ENCODE assay signal across 19 mouse cellular contexts in genomic region chr2:126086187-126086586, GRCm38 (mm10). TPM values are rescaled to one million over a fixed set of nuclear protein-coding genes. Genes with fewer than 3 reads are reported as not detected.
"Had no signal": no experiment of that assay in that cellular context is flagged by ENCODE, and none has a peak within 500 bp of the region (broad histone marks: within the 10 kb centered on the region; RNA-seq: fewer than 3 reads in every experiment).

No protein-coding gene starts in this region.

- H3K4me2 ChIP-seq: liver, embryonic 13.5 days; midbrain, embryonic 12.5 days; midbrain, embryonic 15.5 days; neural tube, embryonic 12.5 days; neural tube, embryonic 15.5 days; stomach, embryonic 15.5 days had no signal

- ATAC-seq: midbrain, embryonic 15.5 days had no signal

- H3K27ac ChIP-seq: kidney, postnatal 0 days; layer of hippocampus, adult 2 months; left cerebral cortex, adult 2 months; liver, embryonic 13.5 days; macrophage; midbrain, embryonic 12.5 days; midbrain, embryonic 15.5 days; neural tube, embryonic 12.5 days; neural tube, embryonic 15.5 days; stomach, embryonic 15.5 days had no signal

- DNase-seq: kidney, postnatal 25 days; layer of hippocampus, adult 9-11 months; layer of hippocampus, postnatal 36 days; liver, embryonic 13.5 days; lung, adult 2 months; right cerebral cortex, adult 18-20 months; right cerebral cortex, postnatal 25 days; spleen, adult 18-20 months; thymus, postnatal 25 days had no signal

- H3K4me3 ChIP-seq: layer of hippocampus, adult 2 months; left cerebral cortex, adult 2 months; liver, embryonic 13.5 days; midbrain, embryonic 12.5 days; midbrain, embryonic 15.5 days; neural tube, embryonic 12.5 days; neural tube, embryonic 15.5 days; stomach, embryonic 15.5 days had no signal

- H3K9ac ChIP-seq: liver, embryonic 13.5 days; midbrain, embryonic 12.5 days; midbrain, embryonic 15.5 days; neural tube, embryonic 12.5 days; neural tube, embryonic 15.5 days; stomach, embryonic 15.5 days had no signal

- H3K9me3 ChIP-seq: liver, embryonic 13.5 days; midbrain, embryonic 12.5 days; midbrain, embryonic 15.5 days; neural tube, embryonic 12.5 days; neural tube, embryonic 15.5 days; stomach, embryonic 15.5 days had no signal

- H3K4me1 ChIP-seq: liver, embryonic 13.5 days; midbrain, embryonic 12.5 days; midbrain, embryonic 15.5 days; neural tube, embryonic 12.5 days; neural tube, embryonic 15.5 days; stomach, embryonic 15.5 days had no signal

- H3K27me3 ChIP-seq: liver, embryonic 13.5 days; midbrain, embryonic 12.5 days; midbrain, embryonic 15.5 days; neural tube, embryonic 12.5 days; neural tube, embryonic 15.5 days; stomach, embryonic 15.5 days had no signal

- H3K36me3 ChIP-seq: liver, embryonic 13.5 days; midbrain, embryonic 12.5 days; midbrain, embryonic 15.5 days; neural tube, embryonic 12.5 days; neural tube, embryonic 15.5 days; stomach, embryonic 15.5 days had no signal

RNA-seq across cellular contexts. Expression of gene Fgf7, which starts 51.7 kb away (rescaled TPM):
- total RNA-seq: liver, adult 2 months had no signal
- polyA plus RNA-seq: liver, adult 2 months had no signal
